Mouse (Mus musculus): Measurements from ENCODE around the gene Nme7. TPM values are rescaled to one million over a fixed set of nuclear protein-coding genes. Genes with fewer than 3 reads are reported as not detected.

Gene Nme7
- total and polyA plus RNA-seq, 2 experiments from 2014 or later, result 9.0 to 10.5 TPM

- peak overlapping the region; percentile 67 for H3K4me3 ChIP-seq (ENCODE audit: low read depth, low read length)
- WGBS, result 14% methylated on average over 6 of the region's 6 CpGs
- no peaks in the 10 kb centered on the region for H3K27me3 ChIP-seq (ENCODE audit: control insufficient read depth, insufficient read depth, low read length)
- H3K9me3 ChIP-seq (replicated peaks; ENCODE audit: control insufficient read depth, low read length), result no peaks in the 10 kb centered on the region
- H3K4me2 ChIP-seq (ENCODE audit: low read depth, low read length), result peak overlapping the region; percentile 71
- H3K27ac ChIP-seq (ENCODE audit: low read depth), result peak overlapping the region; percentile 97
- peaks cover 24% of the 10 kb centered on the region for H3K4me1 ChIP-seq (ENCODE audit: control insufficient read depth, insufficient read depth)
- H3K36me3 ChIP-seq (replicated peaks; ENCODE audit: control insufficient read depth, insufficient read depth, low read length), result peaks cover 25% of the 10 kb centered on the region
- H3K9ac ChIP-seq (replicated peaks; ENCODE audit: low read depth, low read length), result peak overlapping the region; percentile 91
- TF ChIP-seq CTCF (IDR thresholded peaks at IDR 0.05; ENCODE audit: low read depth) (no peak), EP300 (IDR thresholded peaks at IDR 0.05; ENCODE audit: low read depth) (no peak)
- no peak for DNase-seq (ENCODE audit: low spot score)
- ATAC-seq (ENCODE audit: insufficient read depth, low read depth), result no peak
Measured at GRCm38 (mm10) chr1:164456065-164456464, 152.1 kb downstream of the Nme7 start.

GRCm38 (mm10) chr1:164456731-164457130, 152.8 kb downstream of the Nme7 start:
- Histone ChIP-seq H3K27me3 (ENCODE audit: control insufficient read depth, insufficient read depth, low read length) (no peaks in the 10 kb centered on the region), H3K27ac (ENCODE audit: low read depth) (peak overlapping the region; percentile 97), H3K4me2 (ENCODE audit: low read depth, low read length) (peak overlapping the region; percentile 71), H3K9ac (replicated peaks; ENCODE audit: low read depth, low read length) (peak overlapping the region; percentile 91), H3K4me1 (ENCODE audit: control insufficient read depth, insufficient read depth) (peaks cover 26% of the 10 kb centered on the region), H3K36me3 (replicated peaks; ENCODE audit: control insufficient read depth, insufficient read depth, low read length) (peaks cover 19% of the 10 kb centered on the region), H3K9me3 (replicated peaks; ENCODE audit: control insufficient read depth, low read length) (no peaks in the 10 kb centered on the region), H3K4me3 (ENCODE audit: low read depth, low read length) (peak overlapping the region; percentile 67)
- ATAC-seq (ENCODE audit: insufficient read depth, low read depth) (no peak), DNase-seq (ENCODE audit: low spot score) (peak; percentile 60)
- 6% methylated on average over 8 of the region's 8 CpGs for WGBS
- no peak for TF ChIP-seq EP300 (IDR thresholded peaks at IDR 0.05; ENCODE audit: low read depth)
- no peak for TF ChIP-seq CTCF (IDR thresholded peaks at IDR 0.05; ENCODE audit: low read depth)

GRCm38 (mm10) chr1:164457531-164458244, 153.8 kb downstream of the Nme7 start:
- ATAC-seq (ENCODE audit: insufficient read depth, low read depth), result peak; percentile 73
- TF ChIP-seq CTCF (IDR thresholded peaks at IDR 0.05; ENCODE audit: low read depth) (no peak), EP300 (IDR thresholded peaks at IDR 0.05; ENCODE audit: low read depth) (no peak)
- Histone ChIP-seq H3K27ac (ENCODE audit: low read depth) (peak overlapping the region; percentile 97), H3K4me3 (ENCODE audit: low read depth, low read length) (peak overlapping the region; percentile 67), H3K4me2 (ENCODE audit: low read depth, low read length) (peak overlapping the region; percentile 71), H3K36me3 (replicated peaks; ENCODE audit: control insufficient read depth, insufficient read depth, low read length) (peaks cover 9% of the 10 kb centered on the region), H3K27me3 (ENCODE audit: control insufficient read depth, insufficient read depth, low read length) (no peaks in the 10 kb centered on the region), H3K9me3 (replicated peaks; ENCODE audit: control insufficient read depth, low read length) (no peaks in the 10 kb centered on the region), H3K9ac (replicated peaks; ENCODE audit: low read depth, low read length) (peak overlapping the region; percentile 91), H3K4me1 (ENCODE audit: control insufficient read depth, insufficient read depth) (peaks cover 23% of the 10 kb centered on the region)
- WGBS, result under 1% methylated on average over 59 of the region's 76 CpGs
- peak; percentile 53 for DNase-seq (ENCODE audit: low spot score)

DNA sequence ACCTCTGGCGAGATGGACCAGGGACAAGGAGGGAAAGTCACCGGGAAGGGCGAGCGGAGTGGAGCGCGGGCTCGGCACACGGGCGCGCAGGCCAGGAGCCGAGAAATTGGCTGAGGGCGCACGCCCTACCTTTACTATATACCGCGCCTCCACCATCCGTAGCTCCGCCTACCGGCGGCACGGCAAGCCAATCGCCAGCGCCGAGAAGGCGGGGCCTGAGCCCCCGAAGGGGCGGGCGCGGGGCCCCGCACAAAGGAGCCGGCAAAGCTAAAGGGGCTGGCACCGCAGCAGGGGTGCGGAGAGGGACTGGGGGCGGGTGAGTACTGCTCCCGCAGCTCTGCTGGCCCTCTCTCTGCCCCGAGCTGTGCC, 154.3 kb downstream of the Nme7 start, which contains the start of gene Atp1b1:
TSS of gene Atp1b1 (minus strand) at position 111 of the 369 bp plus-strand sequence.
- peak; percentile 90 for DNase-seq (ENCODE audit: low spot score)
- 1% methylated on average over 20 of the region's 35 CpGs for WGBS
- peak within 1 kb of the TSS; percentile 97 for H3K27ac ChIP-seq (ENCODE audit: low read depth)
- H3K9me3 ChIP-seq (replicated peaks; ENCODE audit: control insufficient read depth, low read length), result no peaks in the 10 kb centered on the region
- peak within 1 kb of the TSS; percentile 71 for H3K4me2 ChIP-seq (ENCODE audit: low read depth, low read length)
- peak within 1 kb of the TSS; percentile 91 for H3K9ac ChIP-seq (replicated peaks; ENCODE audit: low read depth, low read length)
- H3K4me3 ChIP-seq (ENCODE audit: low read depth, low read length), result peak within 1 kb of the TSS; percentile 67
- peaks cover 18% of the 10 kb centered on the region for H3K4me1 ChIP-seq (ENCODE audit: control insufficient read depth, insufficient read depth)
- peak; percentile 85 for ATAC-seq (ENCODE audit: insufficient read depth, low read depth)
- H3K27me3 ChIP-seq (ENCODE audit: control insufficient read depth, insufficient read depth, low read length), result no peaks in the 10 kb centered on the region
- TF ChIP-seq EP300 (IDR thresholded peaks at IDR 0.05; ENCODE audit: low read depth) (no peak; the same call in 1 of the 2 replicates), CTCF (IDR thresholded peaks at IDR 0.05; ENCODE audit: low read depth) (peak; percentile 23; the same call in 1 of the 2 replicates)
- H3K36me3 ChIP-seq (replicated peaks; ENCODE audit: control insufficient read depth, insufficient read depth, low read length), result peaks cover 4% of the 10 kb centered on the region

- Histone ChIP-seq H3K9ac (replicated peaks; ENCODE audit: low read depth, low read length) (peak overlapping the region; percentile 91), H3K27me3 (ENCODE audit: control insufficient read depth, insufficient read depth, low read length) (no peaks in the 10 kb centered on the region), H3K27ac (ENCODE audit: low read depth) (peak overlapping the region; percentile 97), H3K4me2 (ENCODE audit: low read depth, low read length) (peak overlapping the region; percentile 71), H3K4me1 (ENCODE audit: control insufficient read depth, insufficient read depth) (peaks cover 14% of the 10 kb centered on the region), H3K4me3 (ENCODE audit: low read depth, low read length) (peak overlapping the region; percentile 67), H3K9me3 (replicated peaks; ENCODE audit: control insufficient read depth, low read length) (no peaks in the 10 kb centered on the region), H3K36me3 (replicated peaks; ENCODE audit: control insufficient read depth, insufficient read depth, low read length) (no peaks in the 10 kb centered on the region)
- 3% methylated on average over 22 of the region's 22 CpGs for WGBS
- DNase-seq (ENCODE audit: low spot score), result no peak
- ATAC-seq (ENCODE audit: insufficient read depth, low read depth), result peak; percentile 40
- no peak for TF ChIP-seq EP300 (IDR thresholded peaks at IDR 0.05; ENCODE audit: low read depth)
Measured at GRCm38 (mm10) chr1:164458621-164459051, 154.7 kb downstream of the Nme7 start.

All from heart, postnatal 0 days (tissue).